ENCODE assay signal across 23 mouse cellular contexts in genomic region chr13:101491835-101492234, GRCm38 (mm10).
DNase-seq lines count a peak whose midpoint lies in the region; ATAC-seq lines count a peak whose summit lies in the region.
"Had no signal": no experiment of that assay in that cellular context is flagged by ENCODE, and none has a peak within 500 bp of the region (broad histone marks: within the 10 kb centered on the region; RNA-seq: fewer than 3 reads in every experiment).

No protein-coding gene starts in this region.

- H3K4me2 ChIP-seq in midbrain, embryonic 12.5 days (replicated peaks), result no peak overlapping the region
- no peak overlapping the region for H3K4me2 ChIP-seq in midbrain, embryonic 15.5 days
- H3K4me2 ChIP-seq: embryonic facial prominence, embryonic 12.5 days; heart, embryonic 11.5 days; limb, embryonic 15.5 days; neural tube, embryonic 13.5 days had no signal

- no peak overlapping the region for H3K9ac ChIP-seq in midbrain, embryonic 12.5 days (replicated peaks)
- no peak overlapping the region for H3K9ac ChIP-seq in midbrain, embryonic 15.5 days
- H3K9ac ChIP-seq: embryonic facial prominence, embryonic 12.5 days; limb, embryonic 15.5 days; liver, postnatal 0 days; neural tube, embryonic 13.5 days had no signal

- no peak overlapping the region for H3K4me3 ChIP-seq in midbrain, embryonic 12.5 days
- H3K4me3 ChIP-seq in midbrain, embryonic 15.5 days, result no peak overlapping the region
- H3K4me3 ChIP-seq: embryonic facial prominence, embryonic 12.5 days; limb, embryonic 15.5 days; neural tube, embryonic 13.5 days had no signal

- 28% methylated on average over 3 of the region's 3 CpGs for WGBS in midbrain, embryonic 12.5 days
- 21% methylated on average over 3 of the region's 3 CpGs for WGBS in midbrain, embryonic 15.5 days

- DNase-seq in cerebellum, adult 9-10 months, result peak; percentile 51
- no peak for DNase-seq in cerebellum, adult 11-12 months
- DNase-seq in heart, adult 11 months, result peak; percentile 60
- no peak for DNase-seq in heart, adult 9 months (ENCODE audit: low spot score in 2 of 2)
- DNase-seq in retina, postnatal 1 day, result peak; percentile 35
- no peak for DNase-seq in adrenal gland, adult 8-10 months
- DNase-seq: adrenal gland, postnatal 14 days; cerebellum, adult 9-11 months; gastrocnemius, postnatal 14 days; heart, postnatal 4 days; kidney, adult 9 months; liver, postnatal 0 days; lung, postnatal 36 days; right cerebral cortex, postnatal 25 days; thymus, postnatal 36 days had no signal

- ATAC-seq in midbrain, embryonic 12.5 days (ENCODE audit: low FRiP score, low read depth), result peak; percentile 62
- no peak for ATAC-seq in midbrain, embryonic 15.5 days (replicated peaks)
- ATAC-seq: CD4-positive, CD25-positive, alpha-beta regulatory T cell, adult 4 months; inflammation-experienced regulatory T-cells, adult 6 months; liver, postnatal 0 days had no signal

- H3K27ac ChIP-seq in midbrain, embryonic 12.5 days (replicated peaks), result no peak overlapping the region
- no peak overlapping the region for H3K27ac ChIP-seq in midbrain, embryonic 15.5 days
- H3K27ac ChIP-seq: embryonic facial prominence, embryonic 12.5 days; limb, embryonic 15.5 days; neural tube, embryonic 13.5 days had no signal

- no peaks in the 10 kb centered on the region for H3K36me3 ChIP-seq in midbrain, embryonic 12.5 days
- H3K36me3 ChIP-seq in midbrain, embryonic 15.5 days (replicated peaks), result no peaks in the 10 kb centered on the region
- H3K36me3 ChIP-seq: embryonic facial prominence, embryonic 12.5 days; limb, embryonic 15.5 days; neural tube, embryonic 13.5 days had no signal

- no peaks in the 10 kb centered on the region for H3K27me3 ChIP-seq in midbrain, embryonic 12.5 days
- H3K27me3 ChIP-seq in midbrain, embryonic 15.5 days (replicated peaks), result no peaks in the 10 kb centered on the region
- H3K27me3 ChIP-seq: embryonic facial prominence, embryonic 12.5 days; limb, embryonic 15.5 days; neural tube, embryonic 13.5 days had no signal

- peaks cover 5% of the 10 kb centered on the region; the same call in 1 of the 2 replicates for H3K4me1 ChIP-seq in midbrain, embryonic 12.5 days
- no peaks in the 10 kb centered on the region for H3K4me1 ChIP-seq in midbrain, embryonic 15.5 days
- H3K4me1 ChIP-seq: embryonic facial prominence, embryonic 12.5 days; limb, embryonic 15.5 days; neural tube, embryonic 13.5 days had no signal

- H3K9me3 ChIP-seq in midbrain, embryonic 12.5 days, result no peaks in the 10 kb centered on the region
- no peaks in the 10 kb centered on the region for H3K9me3 ChIP-seq in midbrain, embryonic 15.5 days
- H3K9me3 ChIP-seq: embryonic facial prominence, embryonic 12.5 days had no signal

Comparison
In these comparisons a context has a peak if more than half of its experiments do, and no peak if none do; other contexts are left out.
1. DNase-seq: peak in cerebellum, adult 9-10 months (single experiment), heart, adult 11 months (single experiment) and retina, postnatal 1 day (single experiment); none in cerebellum, adult 11-12 months (single experiment), heart, adult 9 months (0 of 2) and adrenal gland, adult 8-10 months (single experiment).